Mouse (Mus musculus) lung, postnatal 0 days (tissue): ENCODE results near the gene Cdk13.

Source experiments
- CTCF ChIP-seq: IDR thresholded peaks from 2 replicates; pipeline ENCODE4 v1.5.1; 2016; ENCODE audit warnings: antibody characterized with exemption, mild to moderate bottlenecking
- EP300 ChIP-seq: IDR thresholded peaks from 2 replicates; pipeline ENCODE4 v1.6.1; 2016; ENCODE audit warnings: antibody characterized with exemption, mild to moderate bottlenecking, control low read depth

DNA sequence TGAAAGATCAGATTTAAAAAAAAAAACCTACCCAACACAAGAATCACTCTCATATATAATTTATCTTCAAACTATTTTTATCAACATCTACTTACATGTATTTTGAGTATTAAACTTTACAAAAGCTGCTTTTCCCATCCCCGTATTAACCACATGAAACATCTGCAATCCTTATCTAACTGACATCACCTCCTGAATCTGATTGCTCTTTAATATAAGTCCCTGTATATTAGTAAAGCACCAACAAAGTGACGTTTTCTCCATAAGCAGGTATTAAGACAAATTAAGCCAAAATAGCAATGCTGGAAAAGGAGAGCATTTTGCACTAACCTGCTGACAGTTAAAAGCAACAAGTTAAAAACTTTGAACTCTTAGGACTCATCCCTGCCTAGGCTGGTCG is 2.0 kb downstream of the Cdk13 start:
- TF ChIP-seq CTCF = no peak
- TF ChIP-seq EP300 = no peak
